Mouse (Mus musculus) CH12.LX (cell line): ENCODE results near the gene Yaf2. TPM values are rescaled to one million over a fixed set of nuclear protein-coding genes. Genes with fewer than 3 reads are reported as not detected.
A peak's percentile ranks its signal among the peaks of the same experiment; 100 is the strongest.
"Not testable (repeated sequence)": the region's sequence is repeated elsewhere in the genome, so short reads cannot be mapped to it uniquely, and the experiment has no call there.

Source experiments
- DNase-seq: peaks from one replicate; pipeline ENCODE4 v3.0.0-alpha.2; 2013; ENCODE audit errors: extremely low read depth
- H3K27ac ChIP-seq: 2 replicates; pipeline ENCODE4 v1.5.1; 2012; ENCODE audit warnings: low read depth, mild to moderate bottlenecking, control low read depth, moderate library complexity; ENCODE audit not compliant: insufficient read depth
- H3K27me3 ChIP-seq: replicated peaks from 2 replicates; pipeline ENCODE3; 2012; ENCODE audit warnings: inconsistent platforms
- H3K36me3 ChIP-seq, 2 experiments: replicated peaks in 1 of 2; 2 replicates each; pipeline versions ENCODE3 to v1.6.1; 2012; ENCODE audit warnings: inconsistent platforms in 1 of 2, low read length in 1 of 2, mild to moderate bottlenecking in 1 of 2, mixed read lengths in 1 of 2, moderate library complexity in 1 of 2; ENCODE audit not compliant: control insufficient read depth in 1 of 2, insufficient read depth in 1 of 2
- H3K4me1 ChIP-seq, 2 experiments: 2 replicates each; pipeline ENCODE4 v1.6.1; 2012; ENCODE audit warnings: inconsistent platforms in 1 of 2, moderate library complexity in 1 of 2; ENCODE audit not compliant: insufficient read depth in 2 of 2, control insufficient read depth in 1 of 2
- H3K4me2 ChIP-seq: 2 replicates; pipeline ENCODE4 v1.6.1; 2012; ENCODE audit warnings: low read depth, mild to moderate bottlenecking, control low read depth; ENCODE audit not compliant: poor library complexity, insufficient read depth, severe bottlenecking
- H3K4me3 ChIP-seq, 3 experiments: fragments of 150-350 bp in 1 of 3; sonication (generic) in 1 of 3; replicated peaks in 1 of 3; 2 replicates each; pipeline versions ENCODE3 to v1.5.1; 2011 to 2012; ENCODE audit warnings: low read depth in 2 of 3, low read length in 2 of 3, mild to moderate bottlenecking in 2 of 3, moderate library complexity in 2 of 3, control low read depth in 1 of 3, improper control_type of control experiment in 1 of 3, inconsistent platforms in 1 of 3, mixed read lengths in 1 of 3; ENCODE audit not compliant: poor library complexity in 1 of 3
- H3K79me2 ChIP-seq: replicated peaks from 2 replicates; pipeline ENCODE4 v1.6.1; 2012; ENCODE audit warnings: mild to moderate bottlenecking, moderate library complexity; ENCODE audit not compliant: control insufficient read depth, poor library complexity, insufficient read depth, severe bottlenecking; ENCODE audit errors: extremely low read depth
- H3K9ac ChIP-seq: 2 replicates; pipeline ENCODE4 v1.6.1; 2012; ENCODE audit warnings: low read depth, mild to moderate bottlenecking, control low read depth, moderate library complexity; ENCODE audit not compliant: insufficient read depth
- H3K9me3 ChIP-seq: replicated peaks from 2 replicates; pipeline ENCODE3; 2012; ENCODE audit warnings: low read length, inconsistent platforms, mixed read lengths
- CHD1 ChIP-seq: IDR thresholded peaks from 2 replicates; pipeline ENCODE4 v1.6.1; 2012; ENCODE audit warnings: low read depth, low read length, improper control_type of control experiment, inconsistent platforms
- CHD2 ChIP-seq: IDR thresholded peaks from 2 replicates; pipeline ENCODE4 v1.6.1; 2011; ENCODE audit warnings: low read length, improper control_type of control experiment
- CTCF ChIP-seq, 2 experiments: IDR thresholded peaks in 1 of 2; conservative IDR thresholded peaks in 1 of 2; 2 replicates each; pipeline ENCODE4 v1.5.1; 2011 to 2012; ENCODE audit warnings: low read depth in 2 of 2, low read length in 2 of 2, improper control_type of control experiment in 1 of 2, inconsistent platforms in 1 of 2, mild to moderate bottlenecking in 1 of 2, moderate library complexity in 1 of 2
- E2F4 ChIP-seq: IDR thresholded peaks from 2 replicates; pipeline ENCODE4 v1.6.1; 2011; ENCODE audit warnings: low read depth, low read length, improper control_type of control experiment; ENCODE audit not compliant: insufficient replicate concordance
- HCFC1 ChIP-seq: IDR thresholded peaks from 2 replicates; pipeline ENCODE4 v1.6.1; 2012; ENCODE audit warnings: low read depth, mild to moderate bottlenecking, inconsistent platforms, low read length, improper control_type of control experiment
- JUN ChIP-seq: IDR thresholded peaks from 2 replicates; pipeline ENCODE4 v1.6.1; 2011; ENCODE audit warnings: low read depth, mild to moderate bottlenecking, low read length, improper control_type of control experiment, moderate library complexity; ENCODE audit not compliant: insufficient read depth
- JUND ChIP-seq: conservative IDR thresholded peaks from 2 replicates; pipeline ENCODE4 v1.6.1; 2011; ENCODE audit warnings: low read depth, low read length, improper control_type of control experiment
- MAX ChIP-seq: IDR thresholded peaks from 2 replicates; pipeline ENCODE4 v1.6.1; 2011; ENCODE audit warnings: low read length, improper control_type of control experiment
- MEF2A ChIP-seq: IDR thresholded peaks from 2 replicates; pipeline ENCODE4 v1.6.1; 2014; ENCODE audit warnings: low read depth, mild to moderate bottlenecking, inconsistent platforms, low read length, improper control_type of control experiment, borderline replicate concordance
- NRF1 ChIP-seq: IDR thresholded peaks from 2 replicates; pipeline ENCODE4 v1.6.1; 2014; ENCODE audit warnings: low read depth, mild to moderate bottlenecking, inconsistent platforms, low read length, improper control_type of control experiment, moderate library complexity
- POLR2AphosphoS2 ChIP-seq: IDR thresholded peaks from 2 replicates; pipeline ENCODE4 v1.6.1; 2011; ENCODE audit warnings: low read depth, low read length, improper control_type of control experiment
- RAD21 ChIP-seq: IDR thresholded peaks from 2 replicates; pipeline ENCODE4 v1.6.1; 2011; ENCODE audit warnings: low read depth, mild to moderate bottlenecking, low read length, improper control_type of control experiment, moderate library complexity
- SMC3 ChIP-seq: IDR thresholded peaks from 2 replicates; pipeline ENCODE4 v1.6.1; 2011; ENCODE audit warnings: low read depth, low read length, improper control_type of control experiment
- UBTF ChIP-seq: IDR thresholded peaks from 2 replicates; pipeline ENCODE4 v1.6.1; 2012; ENCODE audit warnings: low read depth, mild to moderate bottlenecking, inconsistent platforms, low read length, improper control_type of control experiment, moderate library complexity
- USF1 ChIP-seq: IDR thresholded peaks from 2 replicates; pipeline ENCODE4 v1.6.1; 2014; ENCODE audit warnings: low read depth, mild to moderate bottlenecking, inconsistent platforms, low read length, improper control_type of control experiment
- USF2 ChIP-seq: conservative IDR thresholded peaks from 2 replicates; pipeline ENCODE4 v1.6.1; 2011; ENCODE audit warnings: low read depth, low read length, improper control_type of control experiment
- ZC3H11A ChIP-seq: IDR thresholded peaks from 2 replicates; pipeline ENCODE4 v1.6.1; 2012; ENCODE audit warnings: low read depth, mild to moderate bottlenecking, inconsistent platforms, low read length, improper control_type of control experiment
- ZKSCAN1 ChIP-seq: IDR thresholded peaks from 2 replicates; pipeline ENCODE4 v1.6.1; 2012; ENCODE audit warnings: low read depth, inconsistent platforms, low read length, improper control_type of control experiment, borderline replicate concordance
- ZNF384 ChIP-seq: IDR thresholded peaks from 2 replicates; pipeline ENCODE4 v1.6.1; 2012; ENCODE audit warnings: low read depth, low read length, improper control_type of control experiment, inconsistent platforms
- dilution Hi-C: fragments of 300-500 bp; cut with MboI; formaldehyde crosslinking; loops from 2 replicates; pipeline ENCODE4 v1.14.3; 2020; ENCODE audit warnings: low sequenced_read_pairs; ENCODE audit not compliant: extremely low pct_unique_long_range_greater_than_20kb, extremely low pct_ligation_motif_present
- in situ Hi-C: fragments of 300-500 bp; cut with MboI; formaldehyde crosslinking; loops from 3 replicates; pipeline ENCODE4 v1.14.3; 2019; ENCODE audit warnings: low sequenced_read_pairs, low pct_ligation_motif_present, low pct_unique_long_range_greater_than_20kb, mixed read lengths
- polyA plus RNA-seq: library from polyadenylated mRNA; unstranded; fragments of >175 nt; gene quantifications from 2 replicates; pipeline ENCODE4 v1.2.1, GENCODE M21; 2012; ENCODE audit warnings: low read depth; ENCODE audit not compliant: insufficient read length
- total RNA-seq, 2 experiments: library from RNA; depleted of rRNA; stranded (reverse); fragments of 300-350 nt in 1 of 2; fragments of >200 nt in 1 of 2; gene quantifications; 2 replicates each; pipeline ENCODE4 v1.2.3; 2012 to 2014

Yaf2 gene
- total and polyA plus RNA-seq, 3 experiments = 32.7 to 78.4 (median 46.2) TPM

- in situ Hi-C loops = loop anchor here (10.0 kb wide), 1 partner anchor 56 kb away; no protein-coding TSS in a partner anchor
- peaks cover 0 to 6% of the 10 kb centered on the region in 2 experiments; a peak in 1 of 4 replicates for H3K4me1 ChIP-seq
- no peaks in the 10 kb centered on the region for H3K9me3 ChIP-seq
- H3K4me3 ChIP-seq = no peak overlapping the region
- dilution Hi-C loops = no loop called here
- H3K79me2 ChIP-seq = no peaks in the 10 kb centered on the region
- H3K4me2 ChIP-seq = no peak overlapping the region
- TF ChIP-seq JUND (peak; percentile 40; the same call in 1 of the 2 replicates), CHD2 (no peak), RAD21 (peak; percentile 6), MAX (0 out of 2 replicates have a peak, but pooled peaks have one; percentile 41), HCFC1 (no peak), NRF1 (no peak), SMC3 (peak; percentile 9; the same call in 1 of the 2 replicates), E2F4 (no peak), CTCF (conservative IDR thresholded peaks at IDR 0.05 in 1 of 2, IDR thresholded peaks at IDR 0.05 in 1 of 2; ENCODE audit: low read depth in 2 of 2, low read length in 2 of 2) (peak; percentile 16 to 52; a peak in 2 of 4 replicates)
- TF ChIP-seq, all 38 proteins: peak for 5
- Histone ChIP-seq H3K9ac (no peak overlapping the region), H3K27me3 (no peaks in the 10 kb centered on the region), H3K27ac (no peak overlapping the region), H3K36me3 (no peaks in the 10 kb centered on the region)
- no peak for DNase-seq
Measured at GRCm38 (mm10) chr15:93379177-93379576, 42.4 kb upstream of the Yaf2 start.

DNA sequence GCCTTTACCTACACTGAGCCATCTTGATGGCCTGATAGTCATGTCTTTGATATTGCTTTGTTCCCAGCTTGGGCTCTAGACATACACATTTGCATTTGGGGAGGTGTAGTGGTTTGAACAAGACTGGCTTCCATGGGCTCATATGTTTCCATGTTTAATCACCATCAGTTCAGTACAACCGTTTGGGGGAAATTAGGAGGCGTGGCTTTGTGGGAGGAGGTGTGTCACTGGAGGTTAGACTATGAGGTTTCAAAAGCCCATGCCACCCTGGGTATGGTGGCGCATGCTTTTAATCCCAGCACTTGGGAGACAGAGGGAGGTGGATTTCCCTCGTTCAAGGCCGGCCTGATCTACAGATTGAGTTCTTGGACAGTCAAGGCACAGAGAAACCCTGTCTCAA is 39.0 kb upstream of the Yaf2 start:
- TF ChIP-seq USF1 (no peak), ZC3H11A (no peak), JUN (no peak), CHD1 (no peak), MEF2A (no peak), ZKSCAN1 (no peak), ZNF384 (no peak), USF2 (no peak), UBTF (no peak), CTCF (conservative IDR thresholded peaks at IDR 0.05 in 1 of 2, IDR thresholded peaks at IDR 0.05 in 1 of 2; ENCODE audit: low read depth in 2 of 2, low read length in 2 of 2) (no peak), POLR2AphosphoS2 (no peak)
- H3K27me3 ChIP-seq = no peaks in the 10 kb centered on the region

GRCm38 (mm10) chr15:93372525-93373119 is 35.9 kb upstream of the Yaf2 start:
- dilution Hi-C loops, H3K36me3 ChIP-seq, H3K79me2 ChIP-seq, H3K9me3 ChIP-seq, H3K27ac ChIP-seq, DNase-seq, H3K27me3 ChIP-seq, H3K9ac ChIP-seq, H3K4me3 ChIP-seq, H3K4me2 ChIP-seq, H3K4me1 ChIP-seq: not testable (repeated sequence)
- in situ Hi-C loops = loop anchor here (10.0 kb wide), 1 partner anchor 62 kb away; no protein-coding TSS in a partner anchor

More for the DNA sequence above, 39.0 kb upstream of the Yaf2 start:
- no peak overlapping the region for H3K9ac ChIP-seq
- in situ Hi-C loops (loop anchor here (10.0 kb wide), 1 partner anchor 59 kb away; no protein-coding TSS in a partner anchor), dilution Hi-C loops (no loop called here)
- H3K4me3 ChIP-seq = no peak overlapping the region
- H3K36me3 ChIP-seq = no peaks in the 10 kb centered on the region
- H3K79me2 ChIP-seq = no peaks in the 10 kb centered on the region
- no peak overlapping the region for H3K27ac ChIP-seq
- no peak for DNase-seq
- H3K4me2 ChIP-seq = no peak overlapping the region
- H3K9me3 ChIP-seq = no peaks in the 10 kb centered on the region
- no peaks in the 10 kb centered on the region for H3K4me1 ChIP-seq
